Mouse (Mus musculus): Measurements from ENCODE around the gene Gm10959.
"Not testable (repeated sequence)": the region's sequence is repeated elsewhere in the genome, so short reads cannot be mapped to it uniquely, and the experiment has no call there.

Gene Gm10959

GRCm38 (mm10) chr3:122919260-122919659 lies at the start of gene Gm10959:
Gene Gm10959, minus strand, starts transcription at chr3:122919360.
- no peak for DNase-seq (ENCODE audit: low spot score)

- no peak for DNase-seq (ENCODE audit: low spot score)
Measured at GRCm38 (mm10) chr3:122968391-122968790, 49.2 kb upstream of the Gm10959 start.

- no peak for DNase-seq (ENCODE audit: low spot score)
Measured at GRCm38 (mm10) chr3:122964301-122964700, 45.1 kb upstream of the Gm10959 start.

- no peak for DNase-seq (ENCODE audit: low spot score)
Measured at GRCm38 (mm10) chr3:122950129-122950528, 31.0 kb upstream of the Gm10959 start.

GRCm38 (mm10) chr3:122943387-122943890 lies 24.3 kb upstream of the Gm10959 start:
- no peak for DNase-seq (ENCODE audit: low spot score)

- peak; percentile 25 for DNase-seq (ENCODE audit: low spot score)
Measured at GRCm38 (mm10) chr3:122939215-122939614, 20.1 kb upstream of the Gm10959 start.

- not testable (repeated sequence) for DNase-seq (ENCODE audit: low spot score)
Measured at GRCm38 (mm10) chr3:122937176-122937575, 18.0 kb upstream of the Gm10959 start.

GRCm38 (mm10) chr3:122932466-122932865 lies 13.3 kb upstream of the Gm10959 start:
- no peak for DNase-seq (ENCODE audit: low spot score)

- DNase-seq (ENCODE audit: low spot score): no peak
Measured at GRCm38 (mm10) chr3:122929723-122930122, 10.6 kb upstream of the Gm10959 start.

GRCm38 (mm10) chr3:122924009-122924914 lies 5.1 kb upstream of the Gm10959 start, which contains the start of gene 1810037I17Rik:
Gene 1810037I17Rik, plus strand, starts transcription at chr3:122924203.
- DNase-seq (ENCODE audit: low spot score): peak; percentile 89

- peak; percentile 55 for DNase-seq (ENCODE audit: low spot score)
Measured at GRCm38 (mm10) chr3:122923147-122923546, 4.0 kb upstream of the Gm10959 start.

- DNase-seq (ENCODE audit: low spot score): no peak
Measured at GRCm38 (mm10) chr3:122921676-122922527, 2.7 kb upstream of the Gm10959 start.

- no peak for DNase-seq (ENCODE audit: low spot score)
Measured at GRCm38 (mm10) chr3:122920572-122921435, 1.6 kb upstream of the Gm10959 start.

GRCm38 (mm10) chr3:122918672-122919071 lies 488 bp downstream of the Gm10959 start:
- DNase-seq (ENCODE audit: low spot score): no peak

- no peak for DNase-seq (ENCODE audit: low spot score)
Measured at GRCm38 (mm10) chr3:122916191-122916680, 2.9 kb downstream of the Gm10959 start.

- no peak for DNase-seq (ENCODE audit: low spot score)
Measured at GRCm38 (mm10) chr3:122915493-122915892, 3.7 kb downstream of the Gm10959 start.

- no peak for DNase-seq (ENCODE audit: low spot score)
Measured at GRCm38 (mm10) chr3:122907841-122908240, 11.3 kb downstream of the Gm10959 start.

- DNase-seq (ENCODE audit: low spot score): peak; percentile 27
Measured at GRCm38 (mm10) chr3:122903746-122904433, 15.3 kb downstream of the Gm10959 start.

- DNase-seq (ENCODE audit: low spot score): no peak
Measured at GRCm38 (mm10) chr3:122898254-122898653, 20.9 kb downstream of the Gm10959 start.

GRCm38 (mm10) chr3:122895189-122895731 lies 23.9 kb downstream of the Gm10959 start:
- DNase-seq (ENCODE audit: low spot score): no peak
